Mouse (Mus musculus) layer of hippocampus, adult 18-20 months (tissue): ENCODE measurements at regions not wholly inside any gene's neighbourhood (a gene's known extent, or its start where the extent isn't known, plus 50 kb on each side); places are given as distances from the start of the nearest gene placed in this dataset.

Experiments used
- DNase-seq, 2 experiments: peaks; one replicate each; pipeline ENCODE4 v3.0.0; 2022; ENCODE audit warnings: low spot score in 2 of 2

DNA sequence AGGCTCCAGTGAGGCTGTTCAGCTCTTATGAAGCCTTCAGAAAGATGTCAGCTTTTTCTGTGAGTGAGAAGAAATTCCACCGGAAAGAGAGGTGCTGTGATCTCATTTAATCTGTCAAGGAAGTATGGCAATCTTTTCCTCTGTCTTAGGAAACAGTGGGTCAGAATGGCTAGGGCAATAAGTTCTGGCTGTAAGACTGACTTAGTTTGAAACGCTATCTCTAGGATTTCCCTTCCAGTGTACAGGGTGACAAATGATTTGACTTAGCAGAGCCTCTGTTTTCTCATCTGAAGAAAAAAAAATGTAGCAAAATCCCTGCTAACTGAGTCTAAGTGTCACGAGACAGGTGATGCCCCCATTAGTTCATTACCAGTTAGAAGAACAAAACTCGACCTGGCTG lies 181.1 kb downstream of the Csl start:
- DNase-seq, result no peak

GRCm38 (mm10) chr10:99580191-99580590 lies 179.3 kb downstream of the Csl start:
- DNase-seq, result no peak

GRCm38 (mm10) chr10:99581074-99581473 lies 178.4 kb downstream of the Csl start:
- DNase-seq, result no peak

DNA sequence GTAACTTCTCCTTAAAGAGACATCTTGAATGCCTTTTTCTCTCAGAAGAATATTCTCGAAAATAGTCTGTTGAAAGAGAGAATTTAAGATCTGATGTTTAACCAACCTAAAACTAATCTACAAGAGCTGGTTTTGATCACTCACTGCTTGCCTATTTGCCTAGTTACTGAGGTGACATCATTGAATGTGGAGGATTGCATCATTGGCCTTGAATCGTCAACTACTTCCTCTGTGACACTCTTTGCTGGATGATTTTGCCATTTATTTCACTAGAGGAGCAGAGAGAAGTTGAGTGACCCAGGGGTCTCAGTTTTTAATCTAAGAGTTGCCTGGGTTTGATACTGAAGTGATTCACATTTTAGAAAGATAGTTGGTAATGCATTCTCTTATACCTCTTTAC lies 174.6 kb downstream of the Csl start:
- no peak for DNase-seq

GRCm38 (mm10) chr10:99592220-99592619 lies 167.2 kb downstream of the Csl start:
- DNase-seq, result no peak

GRCm38 (mm10) chr10:99595659-99596058 lies 163.8 kb downstream of the Csl start:
- no peak for DNase-seq

DNA sequence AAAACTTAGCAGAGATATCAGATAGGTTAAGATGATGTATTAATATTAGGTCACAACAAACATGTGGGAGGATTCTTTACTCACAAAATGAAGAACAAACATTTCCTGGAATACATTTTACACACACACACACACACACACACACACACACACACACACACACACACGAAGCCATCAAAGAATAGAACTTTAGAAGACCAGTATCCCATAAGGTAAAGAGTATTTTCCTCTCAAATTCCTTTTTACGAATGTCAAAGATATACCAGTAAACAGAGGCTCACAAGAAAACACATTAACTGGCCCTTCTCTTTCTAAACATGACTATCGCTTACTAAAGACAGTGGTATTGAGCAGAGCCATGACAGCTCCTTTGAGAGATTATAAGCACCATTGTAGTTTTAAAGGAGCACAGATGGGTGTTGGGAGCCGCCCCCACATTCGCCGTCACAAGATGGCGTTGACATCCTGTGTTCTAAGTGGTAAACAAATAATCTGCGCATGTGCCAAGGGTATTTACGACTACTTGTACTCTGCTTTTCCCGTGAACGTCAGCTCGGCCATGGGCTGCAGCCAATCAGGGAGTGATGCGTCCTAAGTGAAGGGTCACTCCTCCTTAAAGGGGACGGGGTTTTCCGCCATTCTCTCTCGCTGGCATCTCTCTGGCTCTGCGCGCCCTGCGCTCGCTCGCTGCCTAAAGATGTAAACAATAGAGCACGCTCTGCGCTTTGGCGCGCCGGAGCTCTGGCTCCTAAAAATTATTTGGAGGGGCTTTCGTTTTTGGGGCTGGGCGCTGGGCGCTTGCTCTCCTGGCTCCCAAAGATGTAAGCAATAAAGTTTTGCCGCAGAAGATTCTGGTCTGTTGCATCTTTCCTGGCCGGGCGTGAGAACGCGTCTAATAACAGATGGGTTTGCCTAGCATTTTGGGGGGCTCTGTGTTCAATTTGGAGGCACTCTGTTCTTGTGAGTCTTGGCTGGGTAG lies 160.0 kb downstream of the Csl start:
- DNase-seq, result peak; percentile 15 to 70

DNA sequence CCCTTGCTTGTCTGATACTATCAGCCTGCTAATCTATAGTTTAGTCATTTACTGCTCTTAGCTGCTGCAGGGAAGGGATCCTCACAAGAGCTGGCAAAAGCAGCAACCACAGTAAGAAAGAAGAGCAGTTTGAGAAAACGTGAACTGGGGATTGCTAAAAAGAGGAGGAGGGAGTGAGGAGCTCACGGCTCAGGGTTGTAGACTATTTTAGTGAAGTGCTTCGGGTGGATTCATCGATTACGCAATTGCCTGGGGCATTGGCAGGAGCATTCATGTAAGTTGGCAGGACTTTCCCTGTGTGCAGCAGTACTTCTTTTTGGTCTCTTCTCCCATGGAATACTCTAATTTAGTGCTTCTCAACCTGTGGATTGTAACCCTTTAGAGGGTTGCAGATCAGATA lies 157.1 kb downstream of the Csl start:
- DNase-seq, result peak in 1 of 2 experiments; percentile 53

GRCm38 (mm10) chr10:99604172-99604571 lies 155.3 kb downstream of the Csl start:
- DNase-seq, result no peak

DNA sequence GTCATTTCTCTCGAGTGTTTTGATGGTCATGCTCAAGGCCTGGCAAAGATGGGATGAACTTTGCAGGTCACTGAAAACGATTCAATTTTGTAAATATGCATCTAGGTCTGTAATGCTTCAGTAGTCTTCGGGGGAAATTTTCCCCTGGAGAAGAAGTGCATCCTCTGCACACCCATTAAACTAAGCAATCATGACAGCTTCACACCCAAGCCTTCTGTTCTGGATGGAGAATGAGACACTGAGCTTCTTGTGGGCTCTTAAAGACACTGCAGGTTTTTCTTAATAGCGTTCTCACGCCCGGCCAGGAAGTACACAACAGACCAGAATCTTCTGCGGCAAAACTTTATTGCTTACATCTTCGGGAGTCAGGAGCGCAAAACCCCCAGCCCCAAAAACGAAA lies 151.0 kb downstream of the Csl start:
- DNase-seq, result no peak

GRCm38 (mm10) chr10:99609420-99609819 lies 150.0 kb downstream of the Csl start:
- no peak for DNase-seq

GRCm38 (mm10) chr10:99610890-99611289 lies 148.6 kb downstream of the Csl start:
- no peak for DNase-seq

DNA sequence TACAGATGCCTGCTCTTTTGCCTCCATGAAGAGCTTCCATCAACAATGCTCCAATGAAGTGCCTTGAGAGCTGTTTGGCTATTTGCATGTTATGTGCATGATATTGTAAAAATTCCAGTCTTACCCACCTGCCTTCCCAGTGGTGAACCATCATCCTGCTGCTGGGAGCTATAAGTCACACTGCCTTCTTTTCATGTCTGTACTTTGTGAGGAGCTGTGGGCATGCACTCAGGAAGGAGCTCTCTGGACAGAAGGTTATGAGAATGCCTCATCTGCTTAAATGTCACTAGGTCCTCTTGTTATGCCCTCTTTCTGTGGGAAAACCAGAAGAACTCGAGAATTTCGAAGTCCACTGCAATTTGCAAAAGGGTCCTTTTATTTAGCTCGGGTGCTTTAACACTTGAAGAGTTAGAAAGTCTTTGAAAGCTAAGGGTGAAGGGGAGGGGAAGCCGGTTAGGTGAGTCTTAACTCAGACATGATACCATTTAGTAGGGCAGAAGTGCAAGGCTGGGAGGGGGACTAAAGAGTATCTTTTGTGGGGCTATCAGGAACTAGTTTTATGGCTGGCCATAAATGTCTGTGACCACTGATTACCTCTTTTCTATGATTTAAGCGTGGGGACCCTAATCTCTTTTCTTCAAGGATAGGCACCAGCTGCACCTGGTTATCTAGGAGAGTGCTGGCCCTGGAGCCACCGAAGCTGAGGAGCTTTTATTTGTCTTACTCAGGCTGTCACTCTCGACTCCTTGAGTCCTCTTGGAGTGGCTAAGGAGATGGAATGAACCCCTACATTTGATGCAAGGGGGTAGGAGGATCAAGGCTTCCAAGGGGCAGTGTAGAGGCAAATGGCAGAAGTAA lies 144.8 kb downstream of the Csl start:
- DNase-seq, result no peak

- no peak for DNase-seq
These were observed 144.1 kb downstream of the Csl start for GRCm38 (mm10) chr10:99615371-99615770.

- DNase-seq, result peak; percentile 73 to 97
These were observed 143.7 kb downstream of the Csl start for GRCm38 (mm10) chr10:99615779-99616178.

DNA sequence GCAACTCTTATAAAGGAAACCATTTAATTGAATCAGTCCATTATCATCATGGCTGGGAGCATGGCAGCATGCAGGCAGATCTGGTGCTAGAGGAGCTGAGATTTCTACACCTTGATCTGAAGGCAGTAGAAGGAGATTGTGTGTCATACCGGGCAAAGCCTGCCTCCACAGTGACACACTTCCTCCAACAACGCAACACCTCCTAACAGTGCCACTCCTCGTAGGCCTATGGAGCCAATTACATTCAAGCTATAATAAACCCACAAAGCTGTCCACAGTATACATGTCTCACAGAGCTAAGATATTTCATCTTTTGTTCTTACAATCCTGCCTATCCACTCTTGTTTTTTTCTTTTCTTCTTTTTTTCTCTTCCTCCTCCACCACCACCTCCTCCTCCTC lies 141.8 kb downstream of the Csl start:
- no peak for DNase-seq

- peak; percentile 52 to 83 for DNase-seq
These were observed 139.9 kb downstream of the Csl start for GRCm38 (mm10) chr10:99619421-99620151.

DNA sequence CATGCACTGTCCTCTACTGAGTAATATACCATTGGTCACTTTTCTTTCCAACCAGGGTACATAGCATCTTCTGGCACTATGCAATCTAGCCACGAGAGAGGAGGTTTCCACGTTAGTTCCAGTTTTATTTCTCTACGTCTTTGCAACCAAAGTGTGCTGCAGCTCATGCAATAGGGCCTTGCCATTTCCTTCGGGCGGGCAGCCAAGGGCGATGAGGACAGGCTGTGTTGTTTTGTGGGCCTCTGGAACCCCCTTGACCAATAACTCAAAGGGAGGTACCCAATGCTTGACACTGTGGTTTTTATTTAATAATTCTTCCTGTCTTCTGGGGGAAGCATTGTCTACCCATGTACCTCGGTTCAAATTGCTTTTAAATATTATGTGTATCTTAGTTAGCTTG lies 139.0 kb downstream of the Csl start:
- DNase-seq, result no peak

DNA sequence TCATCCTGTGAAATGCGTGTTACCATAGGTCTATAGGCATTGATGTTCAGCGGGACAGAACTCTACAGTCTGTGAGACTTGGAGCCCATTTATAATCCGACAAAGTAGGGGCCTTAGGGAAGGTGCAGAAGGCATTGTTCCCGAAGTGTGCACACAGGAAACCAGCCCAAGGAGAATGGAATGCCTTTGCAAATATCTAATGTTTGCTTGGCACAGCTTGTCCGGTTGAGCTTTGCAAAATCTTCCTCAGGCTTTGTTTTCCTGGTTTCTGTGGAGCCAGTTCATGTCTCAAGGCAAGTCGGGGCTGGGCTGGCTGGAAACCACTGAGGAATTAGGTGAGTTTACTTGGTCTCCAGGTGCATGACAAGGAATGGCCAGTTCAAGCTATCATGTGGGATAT lies 132.1 kb downstream of the Csl start:
- no peak for DNase-seq

DNA sequence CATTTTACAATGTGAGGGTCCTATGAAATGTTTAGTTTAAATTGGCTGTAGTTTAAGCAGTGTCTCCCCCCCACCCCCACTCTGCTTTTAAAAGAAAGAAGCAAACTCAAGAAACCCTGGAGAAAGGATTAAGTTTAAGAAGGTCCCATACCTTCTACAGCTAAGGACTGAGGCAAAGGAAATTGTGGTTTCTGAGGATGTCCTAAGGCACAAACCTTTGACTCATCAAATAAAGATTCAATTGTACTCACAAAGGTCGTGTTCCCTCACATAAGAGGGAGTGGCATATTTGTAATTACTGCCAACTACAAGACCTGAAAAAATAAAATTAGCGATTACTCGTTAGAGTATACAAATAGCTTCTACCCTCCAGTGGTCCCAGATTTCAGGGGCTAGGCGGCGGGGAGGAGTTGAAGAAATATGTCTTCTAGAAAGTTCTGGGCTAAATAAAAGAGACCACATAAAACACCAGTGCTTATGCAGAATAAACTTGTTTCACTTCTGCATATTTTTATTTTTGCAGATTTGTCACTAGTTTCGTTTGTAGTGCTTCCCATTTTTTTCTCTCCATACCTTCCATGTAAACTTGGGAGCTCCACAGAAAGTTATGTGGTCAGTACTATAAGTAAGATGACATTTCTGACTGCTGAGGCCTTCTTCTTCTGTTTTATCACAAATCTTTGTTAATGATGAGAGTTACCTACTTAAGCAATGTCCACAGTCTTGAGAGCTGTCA lies 127.0 kb downstream of the Csl start:
- DNase-seq, result no peak

GRCm38 (mm10) chr10:99635796-99636195 lies 123.7 kb downstream of the Csl start:
- no peak for DNase-seq
